Mouse (Mus musculus): ENCODE results near the gene Ostn.

GRCm38 (mm10) chr16:27387634-27388611 is 80.6 kb downstream of the Ostn start:
- TF ChIP-seq POLR2A (IDR thresholded peaks at IDR 0.05; ENCODE audit: insufficient read depth, low read length) (no peak), CTCF (IDR thresholded peaks at IDR 0.05; ENCODE audit: low read depth, low read length) (no peak), EP300 (IDR thresholded peaks at IDR 0.05; ENCODE audit: insufficient read depth, low read depth, low read length) (no peak)

Measured in ES-Bruce4 (cell line).